Mouse (Mus musculus): ENCODE data around the gene Samd7.
"Not testable (repeated sequence)": the region's sequence is repeated elsewhere in the genome, so short reads cannot be mapped to it uniquely, and the experiment has no call there.

Gene Samd7

DNA sequence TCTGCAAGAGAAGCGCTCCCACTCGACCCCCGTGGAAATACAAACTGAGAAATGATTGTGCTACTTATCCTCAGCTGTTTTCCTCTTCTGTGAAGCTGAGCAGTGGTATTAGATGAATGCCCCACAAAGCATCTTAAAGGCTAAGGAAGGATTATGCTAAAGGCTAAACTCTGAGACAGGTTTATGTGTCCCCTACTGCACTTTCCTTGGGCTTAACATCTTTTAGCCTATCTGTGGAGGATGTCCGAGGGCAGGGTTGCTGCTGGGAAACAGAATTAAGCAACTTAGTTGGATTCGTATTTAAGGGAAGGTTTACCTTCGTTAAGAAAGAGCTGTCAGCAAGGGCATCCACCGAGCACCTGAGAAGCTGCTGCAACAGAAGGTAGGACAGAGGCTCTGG is at the start of gene Samd7:
Gene Samd7 (plus strand): TSS at position 288 of the 400 bp plus-strand sequence.
- no peak for DNase-seq (ENCODE audit: low spot score in 2 of 2)

DNA sequence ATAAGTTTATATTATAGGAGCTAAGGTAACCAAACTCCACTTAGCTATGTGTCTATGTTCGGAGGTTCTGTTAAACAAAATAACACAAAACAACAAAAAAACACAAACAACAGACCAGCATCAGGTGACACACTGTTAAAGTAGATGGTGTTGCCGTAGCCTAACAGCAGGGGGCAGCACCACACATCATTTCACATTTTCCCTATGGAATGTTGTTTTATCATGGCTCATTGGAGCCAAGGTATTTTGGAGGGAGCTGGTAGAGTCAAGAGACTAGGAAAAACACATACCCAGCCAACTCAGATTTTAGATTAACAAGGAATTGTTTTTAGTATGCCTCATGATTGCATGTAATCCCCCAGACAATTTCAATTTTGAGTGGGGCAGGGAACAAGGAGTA is 49.7 kb upstream of the Samd7 start:
- DNase-seq (ENCODE audit: low spot score in 2 of 2), result peak in 1 of 2 experiments; percentile 68

DNA sequence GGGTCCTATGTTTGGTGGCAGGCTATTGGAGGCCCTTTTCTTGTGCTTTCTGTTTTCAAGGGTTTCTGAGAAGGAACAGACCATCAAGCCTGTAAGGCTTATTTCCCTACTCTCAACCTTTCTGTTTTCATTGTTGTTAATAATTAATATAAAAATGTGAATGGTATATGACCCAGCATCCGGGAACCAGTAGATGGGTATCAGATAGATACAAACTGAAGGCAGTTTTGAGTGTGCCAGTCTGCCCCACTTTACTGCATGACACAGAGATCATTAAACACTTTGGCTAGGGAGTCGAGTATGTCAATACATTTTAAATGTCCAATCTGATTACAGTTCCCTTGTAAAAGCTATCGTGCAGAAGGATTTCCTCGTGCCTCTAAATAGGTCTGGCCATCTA is 48.2 kb upstream of the Samd7 start:
- DNase-seq (ENCODE audit: low spot score in 2 of 2), result no peak

DNA sequence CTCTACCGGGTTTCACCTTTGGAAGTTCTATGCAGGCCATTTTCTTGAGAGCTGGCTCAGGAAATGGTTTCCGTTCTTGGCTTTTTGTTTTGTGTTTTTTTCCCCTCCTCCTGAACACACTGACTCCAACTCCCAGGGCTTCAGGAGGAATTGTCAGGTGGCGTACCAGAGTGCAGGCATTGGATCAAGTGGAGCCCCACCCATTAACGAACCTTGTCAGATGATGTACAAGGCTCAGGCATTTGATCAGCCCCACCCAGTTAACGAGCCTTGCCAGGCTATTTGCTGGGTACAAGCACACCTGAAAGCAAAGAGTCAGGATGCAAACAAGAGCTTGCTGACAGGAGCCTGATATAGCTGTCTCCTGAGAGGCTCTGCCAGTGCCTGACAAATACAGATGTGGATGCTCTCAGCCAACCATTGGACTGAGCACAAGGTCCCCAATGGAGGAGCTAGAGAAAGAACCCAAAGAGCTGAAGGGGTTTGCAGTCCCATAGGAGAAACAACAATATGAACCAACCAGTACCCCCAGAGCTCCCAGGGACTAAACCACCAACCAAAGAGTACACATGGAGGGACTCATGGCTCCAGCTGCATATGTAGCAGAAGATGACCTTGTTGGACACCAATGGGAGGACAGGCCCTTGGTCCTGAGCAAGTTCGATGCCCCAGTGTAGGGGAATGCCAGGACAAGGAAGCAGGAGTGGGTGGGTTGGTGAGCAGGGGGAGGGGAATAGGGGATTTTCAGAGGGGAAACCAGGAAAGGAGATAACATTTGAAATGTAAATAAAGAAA is 46.2 kb upstream of the Samd7 start, which contains the start of gene Lrrc31:
Gene Lrrc31 (minus strand): TSS at position 133 of the 795 bp plus-strand sequence.
- DNase-seq (ENCODE audit: low spot score in 2 of 2), result not testable (repeated sequence)

DNA sequence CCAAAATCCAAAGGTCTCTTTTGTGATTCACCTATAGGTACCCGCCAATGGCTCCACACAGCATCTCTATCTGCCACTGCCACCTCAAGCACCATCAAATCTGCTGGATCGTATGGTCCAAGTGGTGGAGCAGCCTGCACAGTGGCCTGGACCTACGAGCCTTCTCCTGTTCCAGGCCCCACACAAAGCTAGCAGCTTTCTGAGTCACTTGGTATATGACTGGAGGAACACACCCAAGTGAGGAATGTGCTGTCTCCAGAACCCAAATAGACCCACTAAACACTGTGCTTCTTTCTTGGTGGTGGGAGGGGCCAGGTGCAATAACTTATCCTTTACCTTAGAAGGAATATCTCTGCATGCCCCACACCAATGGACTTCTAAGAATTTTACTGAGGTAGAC is 40.1 kb upstream of the Samd7 start:
- DNase-seq (ENCODE audit: low spot score in 2 of 2), result no peak

DNA sequence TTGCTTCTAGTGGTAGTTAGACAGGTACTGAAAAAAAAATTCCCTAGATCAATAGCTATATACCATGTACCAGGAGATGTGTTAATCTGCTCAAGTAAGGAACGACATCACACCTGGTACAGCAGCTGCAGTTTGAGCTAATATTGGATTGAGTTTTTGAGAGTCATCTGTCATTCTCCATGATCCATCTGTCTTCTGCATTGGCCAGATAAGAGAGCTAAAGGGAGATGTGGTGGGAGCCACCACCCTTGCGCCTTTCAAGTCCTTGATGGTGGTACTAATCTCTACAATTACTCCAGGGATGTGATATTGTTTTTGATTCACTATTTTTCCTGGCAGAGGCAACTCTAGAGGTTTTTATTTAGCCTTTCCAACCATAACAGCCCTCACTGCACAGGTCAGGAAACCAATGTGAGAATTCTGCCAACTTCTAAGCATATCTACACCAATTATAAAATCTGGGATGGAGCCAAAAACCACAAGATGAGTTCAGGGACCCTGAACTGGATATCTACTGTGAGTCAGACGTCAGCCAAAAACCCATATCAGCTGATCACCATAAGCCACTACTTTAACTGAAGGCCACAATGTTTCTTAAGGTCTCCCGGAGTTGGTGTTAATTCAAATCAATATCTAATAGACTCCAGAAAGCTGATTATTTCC is 39.3 kb upstream of the Samd7 start:
- no peak for DNase-seq (ENCODE audit: low spot score in 2 of 2)

DNA sequence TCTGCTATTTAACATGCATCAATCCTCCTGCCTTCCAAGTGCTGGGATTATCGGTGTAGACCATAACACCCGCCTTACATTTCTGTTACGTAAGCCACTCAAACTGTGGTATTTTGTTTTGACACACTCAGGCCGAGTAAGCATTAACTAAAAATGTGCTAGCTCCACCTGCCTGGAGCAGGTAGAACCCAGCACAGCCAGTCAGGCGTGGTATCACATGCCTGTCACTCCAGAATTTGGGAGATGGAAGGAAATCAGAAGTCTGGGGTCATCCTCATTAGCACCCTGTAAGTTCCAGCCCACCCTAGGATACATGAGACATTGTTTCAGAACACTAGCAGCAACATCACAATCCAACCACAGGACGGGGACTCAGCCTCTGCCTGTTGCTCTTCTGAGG is 35.9 kb upstream of the Samd7 start:
- DNase-seq (ENCODE audit: low spot score in 2 of 2), result no peak

DNA sequence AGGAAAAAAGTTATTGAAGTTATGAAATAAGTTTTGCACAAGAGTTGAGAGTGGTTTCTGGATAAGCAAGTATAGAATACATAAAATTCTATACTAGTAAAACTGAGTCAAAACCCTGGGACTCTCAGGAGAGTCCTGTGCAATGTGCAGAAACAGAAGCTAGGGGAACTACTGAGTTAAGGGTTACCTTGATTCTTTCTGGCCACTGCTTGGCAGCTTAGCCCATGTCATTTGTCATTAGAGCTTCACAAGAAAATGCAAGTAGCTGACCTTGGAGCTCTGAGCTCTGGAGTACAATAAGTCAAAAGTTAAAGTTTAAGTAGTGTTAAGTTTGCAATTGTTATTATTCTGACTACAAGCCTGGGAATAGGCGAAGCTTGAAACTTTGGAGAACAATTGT is 32.8 kb upstream of the Samd7 start:
- no peak for DNase-seq (ENCODE audit: low spot score in 2 of 2)

DNA sequence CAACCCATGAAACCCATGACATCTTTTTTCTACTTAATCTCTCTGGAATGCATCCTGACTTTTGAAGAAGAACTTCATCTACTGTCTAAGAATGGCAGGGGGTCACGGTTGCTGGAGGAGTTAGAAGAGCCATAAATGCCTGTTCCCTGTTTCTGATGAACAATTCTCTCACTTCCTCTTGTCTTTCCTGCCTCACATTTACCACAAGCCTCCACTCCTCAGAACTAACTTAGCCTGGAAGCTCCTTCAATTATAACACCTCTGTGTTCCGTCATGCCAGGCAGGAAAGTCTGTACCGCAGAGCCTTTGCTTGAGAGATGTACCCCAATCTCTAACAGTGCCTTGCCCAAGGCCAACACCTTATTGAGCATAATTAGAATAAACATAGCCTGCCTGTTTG is 27.4 kb upstream of the Samd7 start:
- no peak for DNase-seq (ENCODE audit: low spot score in 2 of 2)

DNA sequence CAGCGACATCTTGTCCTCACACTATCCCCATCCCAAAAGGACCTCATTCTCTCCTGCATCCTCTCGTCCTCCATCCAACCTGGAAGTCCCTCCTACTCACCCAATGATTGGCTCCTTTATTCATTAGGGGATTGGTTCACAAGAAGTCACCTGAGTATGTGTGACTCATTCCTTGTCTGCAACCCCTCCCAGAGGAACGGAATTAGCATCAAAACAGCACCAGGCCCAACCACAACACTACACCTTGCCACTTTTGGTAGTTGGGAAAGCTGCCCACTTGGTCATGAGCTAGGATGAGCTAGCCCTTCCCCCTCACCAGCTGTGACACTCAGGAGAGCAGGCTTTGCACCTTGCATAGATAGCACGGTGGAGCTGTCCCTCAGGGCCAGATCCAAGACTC is 24.1 kb upstream of the Samd7 start:
- no peak for DNase-seq (ENCODE audit: low spot score in 2 of 2)

DNA sequence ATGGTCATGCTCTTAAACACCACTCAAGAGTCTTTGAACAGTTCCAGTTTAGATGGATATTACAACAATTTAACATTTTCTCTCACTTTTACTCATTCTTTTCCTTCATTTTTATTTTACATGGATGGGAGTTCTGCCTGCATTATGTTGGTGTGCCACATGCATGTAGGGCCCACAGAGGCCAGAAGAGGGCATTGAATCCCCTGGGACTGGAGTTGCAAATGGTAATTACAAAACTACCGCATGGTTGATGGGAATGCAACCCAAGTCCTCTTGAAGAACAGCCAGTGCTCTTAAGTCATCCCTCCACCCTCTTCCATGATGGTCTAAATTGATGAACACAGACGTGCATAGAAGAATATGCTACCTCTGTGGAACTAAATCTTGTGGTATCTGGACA is 23.6 kb upstream of the Samd7 start:
- DNase-seq (ENCODE audit: low spot score in 2 of 2), result no peak

DNA sequence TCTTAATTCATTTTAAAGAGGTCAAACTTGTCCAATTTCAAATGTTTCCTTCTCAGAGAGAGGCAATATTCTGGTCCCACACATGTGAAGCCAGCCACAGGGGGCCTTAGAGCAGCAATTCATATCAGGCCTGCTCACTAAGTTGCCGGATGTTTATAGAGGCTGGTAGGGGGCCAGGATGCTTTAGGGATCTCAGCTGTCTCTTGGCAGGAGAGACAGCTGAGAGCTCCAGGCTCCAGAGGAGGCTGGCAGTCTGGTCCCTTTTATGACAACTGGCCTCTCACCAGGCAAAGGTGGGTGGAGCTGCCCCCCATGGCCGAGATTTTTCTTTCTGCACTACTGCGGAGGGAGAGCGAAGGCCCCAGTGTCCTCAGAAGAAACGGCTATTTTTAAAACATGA is 22.9 kb upstream of the Samd7 start:
- no peak for DNase-seq (ENCODE audit: low spot score in 2 of 2)

DNA sequence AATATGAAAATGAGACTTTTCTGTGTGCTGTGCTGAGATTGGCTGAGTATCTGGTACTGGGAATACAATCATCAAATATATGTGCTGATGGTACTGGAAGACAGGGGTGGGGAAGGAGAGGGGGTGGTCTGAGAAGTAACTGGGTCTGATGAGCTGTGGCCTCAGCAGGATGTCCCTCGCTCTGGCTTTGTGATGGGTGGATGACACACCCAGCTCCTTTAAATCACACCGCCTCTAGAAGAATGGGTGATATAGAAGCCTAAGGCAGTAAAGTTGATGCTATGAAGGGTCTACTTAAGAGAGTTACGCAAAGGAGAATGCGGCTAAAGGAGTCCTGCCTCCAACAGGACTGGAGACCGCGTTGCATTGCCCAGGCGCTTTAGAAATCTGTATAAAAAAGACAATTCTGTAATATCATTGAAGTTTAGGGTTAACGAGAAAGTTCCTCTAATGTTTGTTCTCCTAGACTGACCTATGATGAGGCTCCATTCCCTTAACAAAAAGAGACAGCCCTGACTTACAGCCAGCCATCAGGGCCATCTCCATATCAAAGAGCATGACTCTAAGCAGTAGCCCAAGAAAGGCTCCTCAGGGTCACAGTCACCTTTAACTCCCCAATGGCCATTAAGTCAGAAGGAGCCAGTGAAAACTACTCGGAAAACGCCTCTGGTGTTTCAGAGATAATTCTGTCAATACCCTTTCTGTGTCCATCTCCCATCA is 21.8 kb upstream of the Samd7 start:
- no peak for DNase-seq (ENCODE audit: low spot score in 2 of 2)

DNA sequence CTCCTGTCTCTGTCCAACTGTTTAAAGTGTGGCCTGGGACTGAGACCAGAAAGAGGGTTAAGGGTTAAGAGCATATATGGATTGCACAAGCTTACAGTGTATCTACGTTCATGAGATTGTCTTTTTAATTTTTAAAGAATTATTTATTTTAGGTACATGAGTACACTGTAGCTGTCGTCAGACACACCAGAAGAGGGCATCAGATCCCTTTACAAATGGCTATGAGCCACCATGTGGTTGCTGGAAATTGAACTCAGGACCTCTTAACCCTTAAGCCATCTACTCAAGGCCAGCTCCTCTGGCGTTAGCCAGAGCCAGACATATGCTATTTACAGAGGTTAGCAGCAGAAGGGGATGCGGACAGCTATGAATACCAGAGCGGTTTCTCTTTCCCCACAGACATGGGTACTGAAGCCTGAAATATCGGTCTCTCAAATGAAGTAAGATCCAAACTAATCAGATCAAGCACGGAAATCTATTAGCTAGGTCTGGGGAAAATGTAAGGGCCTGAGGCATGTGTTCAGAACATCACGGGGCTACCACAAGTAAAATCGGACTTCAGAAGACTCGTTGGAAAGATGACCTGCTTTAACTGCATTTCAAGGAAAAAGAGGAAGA is 21.1 kb upstream of the Samd7 start:
- no peak for DNase-seq (ENCODE audit: low spot score in 2 of 2)

DNA sequence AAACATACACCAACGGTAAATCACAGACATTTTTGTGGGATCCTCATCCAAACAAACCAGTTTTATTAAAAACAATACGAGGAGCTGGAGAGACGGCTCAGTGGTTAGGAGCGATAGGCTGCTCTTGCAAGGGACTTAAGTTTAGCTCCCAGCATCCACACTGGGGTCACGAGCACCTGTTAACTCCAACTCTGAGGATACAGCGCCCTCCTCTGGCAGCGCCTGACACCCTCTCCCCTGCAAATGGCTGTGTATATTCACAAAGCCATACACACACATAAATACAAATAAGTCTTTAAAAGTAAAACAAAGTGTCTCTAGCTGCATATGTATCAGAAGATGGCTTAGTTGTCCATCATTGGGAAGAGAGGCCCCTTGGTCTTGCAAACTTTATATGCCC is 20.6 kb upstream of the Samd7 start:
- no peak for DNase-seq (ENCODE audit: low spot score in 2 of 2)

DNA sequence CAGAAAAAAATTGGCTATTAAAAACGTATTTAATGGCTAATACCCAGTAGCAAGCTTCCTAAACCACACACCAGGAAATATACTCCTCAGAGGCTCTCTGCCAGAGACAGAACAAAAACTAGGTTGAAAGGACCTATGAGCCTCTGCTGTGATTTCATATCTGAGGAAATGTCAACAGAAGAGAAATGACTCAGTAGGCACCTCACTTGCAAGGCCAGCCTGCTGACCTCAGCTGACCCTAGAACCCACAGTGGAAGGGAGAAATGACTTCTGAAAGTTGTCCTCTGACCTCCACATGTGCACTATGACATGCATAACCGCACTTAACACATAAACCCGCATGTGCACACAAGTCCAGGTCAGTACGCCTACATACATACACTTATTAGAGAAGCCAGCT is 18.9 kb upstream of the Samd7 start:
- no peak for DNase-seq (ENCODE audit: low spot score in 2 of 2)

DNA sequence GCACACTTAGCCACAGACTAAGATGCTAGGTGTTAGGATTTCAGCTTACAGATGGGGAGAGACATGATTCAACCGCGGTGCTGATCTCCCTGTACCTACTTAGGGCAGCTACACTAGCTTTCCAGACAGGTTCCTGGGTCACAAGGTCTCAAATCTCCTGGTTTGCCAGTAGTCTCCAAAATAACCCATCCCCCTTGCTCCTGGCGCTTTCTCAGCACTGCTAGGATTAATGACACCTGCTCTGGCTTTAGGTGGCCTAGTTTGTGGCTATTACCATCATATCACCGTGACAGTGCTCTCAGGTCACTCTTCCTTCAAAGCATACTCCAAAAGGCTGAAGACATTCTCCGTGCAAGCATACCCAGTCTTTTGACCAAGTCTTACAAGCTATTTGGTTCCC is 17.0 kb upstream of the Samd7 start:
- DNase-seq (ENCODE audit: low spot score in 2 of 2), result no peak

DNA sequence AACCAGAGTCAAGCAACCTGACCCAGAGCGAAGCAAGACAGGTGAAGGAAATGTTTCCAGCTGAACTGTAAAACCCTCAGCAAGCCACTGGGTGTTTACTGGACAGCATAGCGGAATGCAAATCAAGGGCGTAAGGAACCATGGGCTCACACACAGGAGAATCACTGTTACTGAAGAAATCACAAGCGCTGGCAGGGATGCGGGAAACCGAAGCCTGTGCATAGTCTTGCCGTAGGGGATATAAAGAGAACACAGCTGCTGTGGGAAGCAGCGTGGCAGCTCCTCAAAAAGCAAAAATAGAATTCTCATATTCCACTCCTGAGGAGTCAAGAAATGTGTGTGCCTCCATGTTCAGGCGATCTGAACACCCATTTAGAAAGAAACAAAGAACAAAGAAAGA is 9.3 kb upstream of the Samd7 start:
- peak; percentile 42 to 66 for DNase-seq (ENCODE audit: low spot score in 2 of 2)

DNA sequence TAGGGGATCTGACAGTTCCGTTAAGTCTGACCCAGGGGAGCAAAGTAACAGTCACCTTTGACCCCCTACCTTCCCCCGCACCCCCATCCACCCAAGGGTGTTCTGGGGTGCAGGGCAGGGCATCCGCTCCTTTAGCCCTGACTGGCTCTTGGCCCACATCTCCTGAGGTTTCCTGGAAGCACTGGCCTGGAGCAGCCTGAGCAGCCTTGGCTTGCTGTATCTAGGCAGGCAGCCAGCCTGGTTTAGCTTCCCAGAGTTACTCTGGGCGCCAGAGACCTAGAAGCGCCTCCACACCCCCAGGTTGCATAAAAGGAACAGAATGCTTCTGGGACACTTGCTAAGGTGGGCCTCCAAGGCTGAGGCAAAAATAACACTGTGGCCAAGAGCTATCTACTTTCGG is 4.8 kb upstream of the Samd7 start:
- peak in 1 of 2 experiments; percentile 30 for DNase-seq (ENCODE audit: low spot score in 2 of 2)

DNA sequence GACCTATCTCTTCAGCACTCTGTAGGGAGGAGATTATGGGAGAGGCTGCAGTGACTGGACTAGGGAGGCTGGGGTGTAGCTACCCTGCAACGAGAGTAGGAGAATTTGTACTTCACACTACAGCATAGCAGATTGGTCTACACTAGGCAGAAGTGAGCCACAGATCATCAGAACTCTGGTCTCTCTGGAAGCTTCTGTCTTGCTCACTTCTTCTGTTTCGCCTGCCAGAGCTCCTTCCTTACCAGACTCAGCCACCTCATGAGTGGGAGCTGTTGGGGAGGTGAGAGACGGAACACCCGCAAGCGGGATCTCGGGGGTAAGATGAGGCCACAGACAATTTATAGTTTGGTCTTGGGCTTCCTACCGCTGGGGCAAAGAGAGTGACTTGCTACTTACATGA is 3.2 kb upstream of the Samd7 start:
- peak in 1 of 2 experiments; percentile 8 for DNase-seq (ENCODE audit: low spot score in 2 of 2)

DNA sequence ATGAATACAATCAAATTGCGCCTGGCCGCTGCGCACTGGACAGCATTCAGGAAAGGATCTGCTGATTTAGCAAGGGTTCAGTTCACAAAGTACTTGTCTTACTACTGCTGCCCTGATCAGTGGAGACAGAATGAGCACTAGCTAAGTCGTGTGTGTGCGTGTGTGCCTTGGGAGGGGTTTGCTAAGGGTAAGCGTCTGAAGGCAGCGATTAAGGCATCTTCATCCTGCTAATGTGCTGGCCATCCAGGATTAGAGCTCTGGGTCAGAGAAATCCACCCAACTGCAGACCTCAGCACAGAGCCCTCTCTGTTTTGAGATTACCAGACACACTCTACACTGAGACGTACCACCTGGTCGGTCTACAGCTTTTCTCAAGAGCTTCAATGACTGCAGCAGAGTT is 2.2 kb downstream of the Samd7 start:
- no peak for DNase-seq (ENCODE audit: low spot score in 2 of 2)

DNA sequence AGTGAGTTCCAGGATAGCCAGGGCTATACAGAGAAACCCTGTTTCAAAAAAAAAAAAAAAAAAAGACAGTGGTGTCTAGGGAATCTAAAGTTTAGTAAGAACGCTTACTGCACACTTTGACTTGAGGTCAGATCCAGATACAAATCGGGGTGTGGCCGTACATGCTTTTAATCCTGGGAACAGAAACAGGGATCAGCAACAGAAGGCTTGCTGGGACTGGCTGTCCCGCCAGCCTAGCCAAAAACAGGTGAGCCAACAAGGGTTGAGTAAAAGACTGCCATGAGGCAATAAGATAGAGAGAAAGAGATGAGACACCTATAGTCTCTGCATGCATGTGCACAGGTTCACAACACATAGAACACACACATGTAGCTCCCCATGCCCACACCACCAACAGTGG is 8.6 kb downstream of the Samd7 start:
- DNase-seq (ENCODE audit: low spot score in 2 of 2), result no peak
